Mouse (Mus musculus): Measurements from ENCODE around the gene Fzd2. TPM values are rescaled to one million over a fixed set of nuclear protein-coding genes. Genes with fewer than 3 reads are reported as not detected.
"Not testable (repeated sequence)": the region's sequence is repeated elsewhere in the genome, so short reads cannot be mapped to it uniquely, and the experiment has no call there.

Gene Fzd2
- polyA plus RNA-seq, 1 experiment from 2014 or later: 3.5 TPM

- Histone ChIP-seq H3K4me3 (no peak overlapping the region), H3K9ac (no peak overlapping the region), H3K4me1 (peaks cover 12% of the 10 kb centered on the region; the same call in 1 of the 2 replicates), H3K27ac (no peak overlapping the region), H3K36me3 (no peaks in the 10 kb centered on the region), H3K4me2 (no peak overlapping the region), H3K9me3 (replicated peaks) (peaks cover 6% of the 10 kb centered on the region; the same call in 1 of the 2 replicates), H3K27me3 (replicated peaks) (peaks cover 62% of the 10 kb centered on the region)
- no peak for ATAC-seq
- WGBS (ENCODE audit: insufficient replicate concordance): 25% methylated on average over 5 of the region's 5 CpGs
These were observed 21.5 kb upstream of the Fzd2 start for GRCm38 (mm10) chr11:102582736-102583135.

DNA sequence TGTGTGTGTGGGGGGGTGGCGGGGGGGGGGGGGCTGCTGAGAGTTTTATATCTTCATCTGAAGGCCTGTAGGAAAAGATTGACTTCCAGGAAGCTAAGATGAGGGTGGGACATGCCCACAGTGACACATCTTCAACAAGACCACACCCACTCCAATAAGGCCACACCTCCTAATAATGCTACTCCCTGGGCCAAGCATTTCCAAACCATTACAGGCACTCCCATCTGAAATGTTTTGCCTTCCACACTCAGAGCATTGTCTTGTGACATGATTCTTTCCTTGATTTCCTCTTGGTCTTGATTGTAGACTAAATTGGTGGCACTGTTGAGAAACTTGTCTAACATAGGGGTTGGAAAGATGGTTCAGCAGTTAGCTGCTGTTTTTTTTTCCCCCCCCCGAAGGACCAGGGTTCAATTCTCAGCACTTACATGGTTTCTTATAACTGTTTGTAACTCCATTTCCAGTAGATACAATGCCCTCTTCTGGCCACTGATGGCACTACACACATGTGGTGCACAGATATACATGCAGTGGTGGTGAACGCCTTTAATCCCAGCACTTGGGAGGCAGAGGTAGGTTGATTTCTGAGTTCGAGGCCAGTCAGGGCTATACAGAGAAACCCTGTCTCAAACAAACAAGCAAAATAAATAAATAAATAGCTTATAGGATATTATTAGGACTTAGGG, 17.6 kb upstream of the Fzd2 start:
- Histone ChIP-seq H3K9ac (no peak overlapping the region), H3K4me3 (no peak overlapping the region), H3K9me3 (replicated peaks) (peaks cover 6% of the 10 kb centered on the region; the same call in 1 of the 2 replicates), H3K27ac (no peak overlapping the region), H3K27me3 (replicated peaks) (peaks cover 31% of the 10 kb centered on the region), H3K4me2 (no peak overlapping the region), H3K4me1 (peaks cover 3% of the 10 kb centered on the region; the same call in 1 of the 2 replicates), H3K36me3 (no peaks in the 10 kb centered on the region)
- WGBS (ENCODE audit: insufficient replicate concordance): 77% methylated on average over 4 of the region's 4 CpGs
- no peak for ATAC-seq

GRCm38 (mm10) chr11:102587554-102587953, 16.6 kb upstream of the Fzd2 start:
- 60% methylated on average over 3 of the region's 3 CpGs for WGBS (ENCODE audit: insufficient replicate concordance)
- Histone ChIP-seq H3K4me3 (no peak overlapping the region), H3K9me3 (replicated peaks) (peaks cover 6% of the 10 kb centered on the region; the same call in 1 of the 2 replicates), H3K27ac (no peak overlapping the region), H3K4me2 (no peak overlapping the region), H3K9ac (no peak overlapping the region), H3K4me1 (peaks cover under 1% of the 10 kb centered on the region; the same call in 1 of the 2 replicates), H3K27me3 (replicated peaks) (peaks cover 21% of the 10 kb centered on the region), H3K36me3 (no peaks in the 10 kb centered on the region)
- ATAC-seq: no peak

- no peaks in the 10 kb centered on the region for H3K9me3 ChIP-seq (replicated peaks)
- WGBS (ENCODE audit: insufficient replicate concordance): 35% methylated on average over 3 of the region's 4 CpGs
- H3K4me2 ChIP-seq: no peak overlapping the region
- peaks cover 30% of the 10 kb centered on the region for H3K27me3 ChIP-seq (replicated peaks)
- H3K9ac ChIP-seq: no peak overlapping the region
- H3K36me3 ChIP-seq: no peaks in the 10 kb centered on the region
- H3K4me1 ChIP-seq: no peaks in the 10 kb centered on the region
- H3K4me3 ChIP-seq: no peak overlapping the region
- ATAC-seq: no peak
- no peak overlapping the region for H3K27ac ChIP-seq
These were observed 8.8 kb upstream of the Fzd2 start for GRCm38 (mm10) chr11:102595341-102595820.

GRCm38 (mm10) chr11:102599912-102600311, 4.3 kb upstream of the Fzd2 start:
- H3K9ac ChIP-seq: no peak overlapping the region
- H3K27ac ChIP-seq: no peak overlapping the region
- peaks cover 7% of the 10 kb centered on the region for H3K4me1 ChIP-seq
- H3K36me3 ChIP-seq: no peaks in the 10 kb centered on the region
- WGBS (ENCODE audit: insufficient replicate concordance): 48% methylated on average over 3 of the region's 3 CpGs
- no peak for ATAC-seq
- no peak overlapping the region for H3K4me3 ChIP-seq
- no peaks in the 10 kb centered on the region for H3K9me3 ChIP-seq (replicated peaks)
- H3K27me3 ChIP-seq (replicated peaks): peaks cover 68% of the 10 kb centered on the region
- no peak overlapping the region for H3K4me2 ChIP-seq

GRCm38 (mm10) chr11:102602816-102603495, 1.2 kb upstream of the Fzd2 start:
- Histone ChIP-seq H3K4me1 (peaks cover 10% of the 10 kb centered on the region), H3K27ac (peak overlapping the region; percentile 52; the same call in 1 of the 2 replicates), H3K9me3 (replicated peaks) (no peaks in the 10 kb centered on the region), H3K4me3 (peak overlapping the region; percentile 54), H3K9ac (0 out of 2 replicates have a peak overlapping the region, but pooled peaks have one; percentile 32), H3K27me3 (replicated peaks) (peaks cover 76% of the 10 kb centered on the region), H3K4me2 (peak overlapping the region; percentile 65), H3K36me3 (no peaks in the 10 kb centered on the region)
- ATAC-seq: no peak
- WGBS (ENCODE audit: insufficient replicate concordance): 9% methylated on average over 13 of the region's 13 CpGs

GRCm38 (mm10) chr11:102603496-102603850, 723 bp upstream of the Fzd2 start:
- peaks cover 10% of the 10 kb centered on the region for H3K4me1 ChIP-seq
- H3K9ac ChIP-seq: peak overlapping the region; percentile 32; the same call in 1 of the 2 replicates
- 1% methylated on average over 10 of the region's 10 CpGs for WGBS (ENCODE audit: insufficient replicate concordance)
- peak overlapping the region; percentile 54 for H3K4me3 ChIP-seq
- peaks cover 79% of the 10 kb centered on the region for H3K27me3 ChIP-seq (replicated peaks)
- H3K9me3 ChIP-seq (replicated peaks): no peaks in the 10 kb centered on the region
- peak overlapping the region; percentile 65 for H3K4me2 ChIP-seq
- H3K27ac ChIP-seq: peak overlapping the region; percentile 52; the same call in 1 of the 2 replicates
- no peak for ATAC-seq
- no peaks in the 10 kb centered on the region for H3K36me3 ChIP-seq

DNA sequence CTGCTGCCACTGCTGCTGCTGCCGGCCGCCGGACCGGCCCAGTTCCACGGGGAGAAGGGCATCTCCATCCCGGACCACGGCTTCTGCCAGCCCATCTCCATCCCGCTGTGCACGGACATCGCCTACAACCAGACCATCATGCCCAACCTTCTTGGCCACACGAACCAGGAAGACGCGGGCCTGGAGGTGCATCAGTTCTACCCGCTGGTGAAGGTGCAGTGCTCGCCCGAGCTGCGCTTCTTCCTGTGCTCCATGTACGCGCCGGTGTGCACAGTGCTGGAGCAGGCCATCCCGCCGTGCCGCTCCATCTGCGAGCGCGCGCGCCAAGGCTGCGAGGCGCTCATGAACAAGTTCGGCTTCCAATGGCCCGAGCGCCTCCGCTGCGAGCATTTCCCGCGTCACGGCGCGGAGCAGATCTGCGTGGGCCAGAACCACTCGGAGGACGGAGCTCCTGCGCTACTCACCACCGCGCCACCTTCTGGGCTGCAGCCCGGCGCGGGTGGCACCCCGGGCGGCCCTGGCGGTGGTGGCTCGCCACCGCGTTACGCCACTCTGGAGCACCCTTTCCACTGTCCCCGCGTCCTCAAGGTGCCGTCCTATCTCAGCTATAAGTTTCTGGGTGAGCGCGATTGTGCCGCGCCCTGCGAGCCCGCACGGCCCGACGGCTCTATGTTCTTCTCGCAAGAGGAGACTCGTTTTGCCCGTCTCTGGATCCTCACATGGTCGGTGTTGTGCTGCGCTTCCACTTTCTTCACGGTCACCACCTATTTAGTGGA, 769 bp downstream of the Fzd2 start:
- Histone ChIP-seq H3K36me3 (no peaks in the 10 kb centered on the region), H3K9ac (peak overlapping the region; percentile 55), H3K27ac (peak overlapping the region; percentile 62), H3K4me3 (peak overlapping the region; percentile 54), H3K27me3 (replicated peaks) (peaks cover 94% of the 10 kb centered on the region), H3K4me2 (peak overlapping the region; percentile 65), H3K4me1 (peaks cover 10% of the 10 kb centered on the region), H3K9me3 (replicated peaks) (no peaks in the 10 kb centered on the region)
- 3% methylated on average over 74 of the region's 74 CpGs for WGBS (ENCODE audit: insufficient replicate concordance)
- ATAC-seq: 0 out of 2 replicates have a peak, but pooled peaks have one; percentile 18

- no peak for ATAC-seq
- Histone ChIP-seq H3K27me3 (replicated peaks) (peaks cover 100% of the 10 kb centered on the region), H3K4me3 (peak overlapping the region; percentile 54), H3K4me2 (peak overlapping the region; percentile 65), H3K9ac (peak overlapping the region; percentile 55), H3K9me3 (replicated peaks) (no peaks in the 10 kb centered on the region), H3K4me1 (peaks cover 10% of the 10 kb centered on the region), H3K27ac (peak overlapping the region; percentile 12; the same call in 1 of the 2 replicates), H3K36me3 (no peaks in the 10 kb centered on the region)
- 4% methylated on average over 62 of the region's 62 CpGs for WGBS (ENCODE audit: insufficient replicate concordance)
These were observed 1.6 kb downstream of the Fzd2 start for GRCm38 (mm10) chr11:102605553-102606416.

DNA sequence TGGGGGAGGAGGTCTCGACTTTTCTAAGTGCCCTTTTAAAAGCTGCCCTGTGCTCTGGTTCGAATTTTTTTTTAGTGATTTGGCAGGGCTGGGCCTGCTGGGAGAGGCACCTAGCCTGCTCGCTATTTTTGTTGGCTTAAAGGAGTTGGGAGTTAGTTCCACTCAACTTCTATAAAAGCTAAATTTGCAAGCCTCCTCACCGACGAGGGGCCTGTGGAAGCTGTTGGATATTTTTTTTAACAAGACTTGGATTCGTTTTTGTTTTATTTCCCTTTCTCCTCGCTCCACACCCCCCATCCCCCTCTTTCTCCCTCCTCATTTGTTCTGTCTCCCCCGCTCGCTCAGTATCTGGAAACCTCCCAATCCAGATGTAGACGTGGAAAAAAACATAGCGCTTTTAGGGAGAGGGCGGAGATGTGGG, 2.6 kb downstream of the Fzd2 start:
- Histone ChIP-seq H3K4me1 (peaks cover 18% of the 10 kb centered on the region), H3K9ac (no peak overlapping the region), H3K9me3 (replicated peaks) (no peaks in the 10 kb centered on the region)

GRCm38 (mm10) chr11:102607201-102607600, 3.0 kb downstream of the Fzd2 start:
- not testable (repeated sequence) for H3K9me3 ChIP-seq (replicated peaks); H3K27ac ChIP-seq; H3K9ac ChIP-seq; H3K36me3 ChIP-seq; ATAC-seq
- H3K27me3 ChIP-seq (replicated peaks): peaks cover 99% of the 10 kb centered on the region
- peak overlapping the region; percentile 31 for H3K4me3 ChIP-seq
- 17% methylated on average over 12 of the region's 12 CpGs for WGBS (ENCODE audit: insufficient replicate concordance)
- peak overlapping the region; percentile 65; the same call in 1 of the 2 replicates for H3K4me2 ChIP-seq
- peaks cover 18% of the 10 kb centered on the region for H3K4me1 ChIP-seq

More for the DNA sequence above, 2.6 kb downstream of the Fzd2 start:
- H3K27me3 ChIP-seq (replicated peaks): peaks cover 100% of the 10 kb centered on the region
- no peak overlapping the region for H3K27ac ChIP-seq
- no peak for ATAC-seq
- H3K4me3 ChIP-seq: peak overlapping the region; percentile 31
- H3K36me3 ChIP-seq: no peaks in the 10 kb centered on the region
- 14% methylated on average over 12 of the region's 12 CpGs for WGBS (ENCODE audit: insufficient replicate concordance)
- H3K4me2 ChIP-seq: peak overlapping the region; percentile 65; the same call in 1 of the 2 replicates
